7 mouse cellular contexts compared by ENCODE assay signal in genomic region chr12:113187584-113188295, GRCm38 (mm10). TPM values are rescaled to one million over a fixed set of nuclear protein-coding genes. Genes with fewer than 3 reads are reported as not detected.
DNase-seq lines count a peak whose midpoint lies in the region; ATAC-seq and TF ChIP-seq lines count a peak whose summit lies in the region.

No protein-coding gene starts in this region.

- DNase-seq in adrenal gland, postnatal 36 days = peak; percentile 86 to 90
- DNase-seq in embryo, embryonic 11 days = peak; percentile 93
- DNase-seq in gastrocnemius, postnatal 4 days (ENCODE audit: low spot score in 2 of 2) = peak; percentile 60 to 78
- DNase-seq in kidney, adult 18-20 months = peak; percentile 61
- peak; percentile 91 for DNase-seq in limb, embryonic 10.5 days (ENCODE audit: low spot score)

- H3K36me3 ChIP-seq in limb, embryonic 10.5 days = peaks cover 29% of the 10 kb centered on the region
- H3K36me3 ChIP-seq in midbrain, embryonic 12.5 days = peaks cover 30% of the 10 kb centered on the region
- no peaks in the 10 kb centered on the region for H3K36me3 ChIP-seq in small intestine, adult 2 months (ENCODE audit: control insufficient read depth, insufficient read depth, low read length)

- ATAC-seq in midbrain, embryonic 12.5 days (ENCODE audit: low FRiP score, low read depth) = peak; percentile 52

- peaks cover 40% of the 10 kb centered on the region for H3K27me3 ChIP-seq in limb, embryonic 10.5 days (ENCODE audit: low read depth, poor library complexity, severe bottlenecking)
- peaks cover 18% of the 10 kb centered on the region for H3K27me3 ChIP-seq in midbrain, embryonic 12.5 days
- peaks cover 27% of the 10 kb centered on the region for H3K27me3 ChIP-seq in small intestine, adult 2 months (ENCODE audit: control insufficient read depth, insufficient read depth, low read length)

- H3K9me3 ChIP-seq in limb, embryonic 10.5 days (replicated peaks) = no peaks in the 10 kb centered on the region
- no peaks in the 10 kb centered on the region for H3K9me3 ChIP-seq in midbrain, embryonic 12.5 days

- WGBS in limb, embryonic 10.5 days = 3% methylated on average over 56 of the region's 56 CpGs
- WGBS in midbrain, embryonic 12.5 days = 4% methylated on average over 56 of the region's 56 CpGs
- WGBS in small intestine, adult 2 months = 7% methylated on average over 56 of the region's 56 CpGs

- peak; percentile 80 for TF ChIP-seq CTCF in small intestine, adult 2 months (IDR thresholded peaks at IDR 0.05; ENCODE audit: extremely low read depth, insufficient read length, insufficient replicate concordance, low read depth, low read length)

- TF ChIP-seq POLR2A in small intestine, adult 2 months (IDR thresholded peaks at IDR 0.05; ENCODE audit: low read depth, low read length) = no peak

- H3K4me1 ChIP-seq in limb, embryonic 10.5 days = peaks cover 32% of the 10 kb centered on the region
- H3K4me1 ChIP-seq in midbrain, embryonic 12.5 days = peaks cover 24% of the 10 kb centered on the region
- H3K4me1 ChIP-seq in small intestine, adult 2 months (ENCODE audit: control insufficient read depth, insufficient read depth, insufficient read length, low read length) = peaks cover 10% of the 10 kb centered on the region

- H3K4me2 ChIP-seq in midbrain, embryonic 12.5 days (replicated peaks) = peak overlapping the region; percentile 85

- no peak overlapping the region for H3K27ac ChIP-seq in limb, embryonic 10.5 days
- no peak overlapping the region for H3K27ac ChIP-seq in midbrain, embryonic 12.5 days (replicated peaks)
- no peak overlapping the region for H3K27ac ChIP-seq in small intestine, adult 2 months (ENCODE audit: insufficient read depth, low read depth, low read length)

- H3K9ac ChIP-seq in midbrain, embryonic 12.5 days (replicated peaks) = peak overlapping the region; percentile 54

- H3K4me3 ChIP-seq in limb, embryonic 10.5 days = peak overlapping the region; percentile 76
- H3K4me3 ChIP-seq in midbrain, embryonic 12.5 days = peak overlapping the region; percentile 68
- peak overlapping the region; percentile 42 for H3K4me3 ChIP-seq in small intestine, adult 2 months (ENCODE audit: low read depth, low read length)

RNA-seq across cellular contexts. Expression of gene Tmem121, which starts 2.0 kb away (rescaled TPM):
- 1 to 10 TPM; 4.5 to 7.4 TPM for total RNA-seq in adrenal gland, postnatal 36 days (2021)
- 1 to 10 TPM; 2.5 to 3.4 TPM for total RNA-seq in gastrocnemius, postnatal 4 days (2021)
- 12.3 and 15.7 TPM in 2 replicates for polyA plus RNA-seq in limb, embryonic 10.5 days (2016; fragmentation: Nextera tagmentation; extraction: Ambion mirVana)
- 25.1 and 25.3 TPM in 2 replicates for polyA plus RNA-seq in midbrain, embryonic 12.5 days (2016; fragmentation: Nextera tagmentation; extraction: Ambion mirVana)
- polyA plus RNA-seq in small intestine, adult 2 months (2012; rRNA removed) = 1.8 and 2.4 TPM in 2 replicates

RNA-seq across cellular contexts. Expression of gene Tedc1, which starts 31.5 kb away (rescaled TPM):
- total RNA-seq in adrenal gland, postnatal 36 days (2021) = 1 to 10 TPM; 1.7 TPM
- total RNA-seq in gastrocnemius, postnatal 4 days (2021) = 1 to 10 TPM; 6.4 TPM
- 49.4 and 60.2 TPM in 2 replicates for polyA plus RNA-seq in limb, embryonic 10.5 days (2016; fragmentation: Nextera tagmentation; extraction: Ambion mirVana)
- 43.5 and 44.3 TPM in 2 replicates for polyA plus RNA-seq in midbrain, embryonic 12.5 days (2016; fragmentation: Nextera tagmentation; extraction: Ambion mirVana)
- polyA plus RNA-seq in small intestine, adult 2 months (2012; rRNA removed) = 9.2 and 18.3 TPM in 2 replicates

RNA-seq across cellular contexts. Expression of gene Crip1, which starts 41.6 kb away (rescaled TPM):
- total RNA-seq in adrenal gland, postnatal 36 days (2021) = 10 to 100 TPM; 44.1 to 71.1 TPM
- total RNA-seq in gastrocnemius, postnatal 4 days (2021) = 100 to 1,000 TPM; 331 to 336 TPM
- 48.7 and 61.0 TPM in 2 replicates for polyA plus RNA-seq in limb, embryonic 10.5 days (2016; fragmentation: Nextera tagmentation; extraction: Ambion mirVana)
- 70.4 and 86.3 TPM in 2 replicates for polyA plus RNA-seq in midbrain, embryonic 12.5 days (2016; fragmentation: Nextera tagmentation; extraction: Ambion mirVana)
- polyA plus RNA-seq in small intestine, adult 2 months (2012; rRNA removed) = 4,805 and 16,576 TPM in 2 replicates

RNA-seq across cellular contexts. Expression of gene Crip2, which starts 47.7 kb away (rescaled TPM):
- 10 to 100 TPM; 51.8 to 52.5 TPM for total RNA-seq in adrenal gland, postnatal 36 days (2021)
- 100 to 1,000 TPM; 141 to 153 TPM for total RNA-seq in gastrocnemius, postnatal 4 days (2021)
- polyA plus RNA-seq in limb, embryonic 10.5 days (2016; fragmentation: Nextera tagmentation; extraction: Ambion mirVana) = 58.8 and 63.8 TPM in 2 replicates
- 257 and 284 TPM in 2 replicates for polyA plus RNA-seq in midbrain, embryonic 12.5 days (2016; fragmentation: Nextera tagmentation; extraction: Ambion mirVana)
- polyA plus RNA-seq in small intestine, adult 2 months (2012; rRNA removed) = 73.8 and 86.3 TPM in 2 replicates

Comparison
In these comparisons a context has a peak if more than half of its experiments do, and no peak if none do; other contexts are left out.
1. RNA of gene Crip1, which starts 41.6 kb away (polyA plus RNA-seq): 4,805 to 16,576 TPM in small intestine, adult 2 months; 70.4 to 86.3 TPM in midbrain, embryonic 12.5 days and 48.7 to 61.0 TPM in limb, embryonic 10.5 days; every median in the first group is over 10 times any median in the second.
2. Peak in every context shown above with its lines, with median percentiles within 50 percentile points of each other: DNase-seq and H3K4me3 ChIP-seq.